Mouse (Mus musculus) Patski (cell line): Measurements from ENCODE around the gene Sars. TPM values are rescaled to one million over a fixed set of nuclear protein-coding genes. Genes with fewer than 3 reads are reported as not detected.
A peak's percentile ranks its signal among the peaks of the same experiment; 100 is the strongest.

Source experiments
- ATAC-seq: fragments of 100-300 bp; one replicate; pipeline ENCODE4 v1.8.0; 2021
- CTCF ChIA-PET: fragments of 350-600 bp; sonication (Branson Sonifier 250); formaldehyde crosslinking; loops from one replicate; lab custom pipeline; 2022; ENCODE audit warnings: inconsistent platforms; lab: Charles Lee
- POLR2A ChIA-PET: fragments of 350-600 bp; sonication (Branson Sonifier 250); formaldehyde crosslinking; loops from one replicate; lab custom pipeline; 2022; ENCODE audit warnings: antibody characterized with exemption, inconsistent platforms; lab: Charles Lee
- DNase-seq: peaks from one replicate; pipeline ENCODE4 v3.0.0-alpha.2; 2011; ENCODE audit warnings: low read depth, low spot score
- H3K27me3 ChIP-seq: fragments of 371-371 bp; one replicate; pipeline ENCODE4 v1.5.1; 2021
- CTCF ChIP-seq: fragments of 100-300 bp; IDR thresholded peaks from one replicate; pipeline ENCODE4 v1.5.1; 2021
- in situ Hi-C: fragments of 300-500 bp; cut with MboI; formaldehyde crosslinking; loops from 3 replicates; pipeline ENCODE4 v1.11.1; 2018; ENCODE audit warnings: low pct_unique_long_range_greater_than_20kb, mixed read lengths
- polyA plus RNA-seq: library from polyadenylated mRNA; unstranded; gene quantifications from one replicate; pipeline ENCODE4 v1.2.3, GENCODE M21; 2021

The Sars gene
- polyA plus RNA-seq, 1 experiment from 2014 or later, result 536 TPM

GRCm38 (mm10) chr3:108432542-108433187, 12.3 kb downstream of the Sars start:
- POLR2A ChIA-PET, result interaction anchor here (1.1 to 3.7 kb wide), 3 partner anchors 8 to 30 kb away, joined by 3 to 12 read pairs (median 4); partner anchors contain the start of gene Sars
- in situ Hi-C loops, result no loop called here
- no peak for TF ChIP-seq CTCF
- CTCF ChIA-PET, result interaction anchor here (1.2 kb wide), 1 partner anchor 12 kb away, joined by 5 read pairs; the partner anchor contains the start of gene Sars
- DNase-seq (no peak), ATAC-seq (no peak)
- H3K27me3 ChIP-seq, result no peaks in the 10 kb centered on the region

- ATAC-seq (no peak), DNase-seq (no peak)
- TF ChIP-seq CTCF, result no peak
- ChIA-PET CTCF (interaction anchor here (1.0 to 3.5 kb wide), 6 partner anchors 8 to 37 kb away, joined by 3 to 21 read pairs (median 4); partner anchors contain the start of gene Sars), POLR2A (interaction anchor here (0.7 to 4.7 kb wide), 8 partner anchors 12 to 112 kb away, joined by 3 to 61 read pairs (median 6); partner anchors contain the start of genes Celsr2 and Sars)
- H3K27me3 ChIP-seq, result no peaks in the 10 kb centered on the region
- in situ Hi-C loops, result no loop called here
Observed at GRCm38 (mm10) chr3:108425624-108426018, 19.4 kb downstream of the Sars start.

GRCm38 (mm10) chr3:108424944-108425623, 19.9 kb downstream of the Sars start:
- no peaks in the 10 kb centered on the region for H3K27me3 ChIP-seq
- ChIA-PET CTCF (interaction anchor here (0.9 to 3.5 kb wide), 8 partner anchors 9 to 37 kb away, joined by 3 to 21 read pairs (median 4); partner anchors contain the start of gene Sars), POLR2A (interaction anchor here (0.7 to 4.7 kb wide), 9 partner anchors 8 to 113 kb away, joined by 3 to 61 read pairs (median 4); partner anchors contain the start of genes Celsr2 and Sars)
- TF ChIP-seq CTCF, result no peak
- DNase-seq (no peak), ATAC-seq (no peak)
- in situ Hi-C loops, result no loop called here

- POLR2A ChIA-PET, result interaction anchor here (0.6 to 4.7 kb wide), 9 partner anchors 9 to 347 kb away, joined by 3 to 61 read pairs (median 5); partner anchors contain the start of genes Celsr2 and Sars
- in situ Hi-C loops, result no loop called here
- TF ChIP-seq CTCF, result no peak
- CTCF ChIA-PET, result interaction anchor here (0.9 to 3.5 kb wide), 8 partner anchors 10 to 139 kb away, joined by 3 to 21 read pairs (median 6); partner anchors contain the start of genes Sars and Tmem167b
- no peaks in the 10 kb centered on the region for H3K27me3 ChIP-seq
- DNase-seq (peak; percentile 93), ATAC-seq (peak; percentile 80)
Observed at GRCm38 (mm10) chr3:108423844-108424801, 20.9 kb downstream of the Sars start.

GRCm38 (mm10) chr3:108423006-108423405, 22.0 kb downstream of the Sars start:
- in situ Hi-C loops, result no loop called here
- ChIA-PET POLR2A (interaction anchor here (0.5 to 4.7 kb wide), 4 partner anchors 9 to 118 kb away, joined by 5 to 61 read pairs (median 28); partner anchors contain the start of genes Celsr2 and Sars), CTCF (interaction anchor here (1.3 to 3.5 kb wide), 4 partner anchors 10 to 140 kb away, joined by 3 to 21 read pairs (median 12); partner anchors contain the start of gene Tmem167b)
- ATAC-seq (no peak), DNase-seq (no peak)
- no peaks in the 10 kb centered on the region for H3K27me3 ChIP-seq
- TF ChIP-seq CTCF, result no peak

- in situ Hi-C loops, result no loop called here
- ATAC-seq (peak; percentile 53), DNase-seq (no peak)
- ChIA-PET CTCF (interaction anchor here (1.5 kb wide), 1 partner anchor 22 kb away, joined by 3 read pairs; no protein-coding TSS in a partner anchor), POLR2A (interaction anchor here (0.6 to 7.3 kb wide), 5 partner anchors 8 to 138 kb away, joined by 3 to 61 read pairs (median 4); partner anchors contain the start of gene Sars)
- TF ChIP-seq CTCF, result no peak
- H3K27me3 ChIP-seq, result no peaks in the 10 kb centered on the region
Observed at GRCm38 (mm10) chr3:108415831-108416223, 29.2 kb downstream of the Sars start.

- H3K27me3 ChIP-seq, result no peaks in the 10 kb centered on the region
- no peak for TF ChIP-seq CTCF
- ATAC-seq (no peak), DNase-seq (no peak)
- in situ Hi-C loops, result no loop called here
- ChIA-PET CTCF (interaction anchor here (1.0 to 1.5 kb wide), 2 partner anchors 14 to 22 kb away, joined by 3 to 4 read pairs; no protein-coding TSS in a partner anchor), POLR2A (interaction anchor here (0.8 to 7.3 kb wide), 5 partner anchors 9 to 30 kb away, joined by 3 to 61 read pairs (median 4); partner anchors contain the start of gene Sars)
Observed at GRCm38 (mm10) chr3:108414857-108415830, 29.9 kb downstream of the Sars start, which contains the start of gene Celsr2. Gene Celsr2, minus strand, starts transcription at chr3:108415552.
